Mouse (Mus musculus) testis, postnatal 10 days (tissue): Measurements from ENCODE around the gene Dynlt1b.
"Not testable (repeated sequence)": the region's sequence is repeated elsewhere in the genome, so short reads cannot be mapped to it uniquely, and the experiment has no call there.

Experiments used
- DNase-seq: peaks from one replicate; pipeline ENCODE4 v3.0.0; 2021; ENCODE audit warnings: low spot score

Dynlt1b gene

DNA sequence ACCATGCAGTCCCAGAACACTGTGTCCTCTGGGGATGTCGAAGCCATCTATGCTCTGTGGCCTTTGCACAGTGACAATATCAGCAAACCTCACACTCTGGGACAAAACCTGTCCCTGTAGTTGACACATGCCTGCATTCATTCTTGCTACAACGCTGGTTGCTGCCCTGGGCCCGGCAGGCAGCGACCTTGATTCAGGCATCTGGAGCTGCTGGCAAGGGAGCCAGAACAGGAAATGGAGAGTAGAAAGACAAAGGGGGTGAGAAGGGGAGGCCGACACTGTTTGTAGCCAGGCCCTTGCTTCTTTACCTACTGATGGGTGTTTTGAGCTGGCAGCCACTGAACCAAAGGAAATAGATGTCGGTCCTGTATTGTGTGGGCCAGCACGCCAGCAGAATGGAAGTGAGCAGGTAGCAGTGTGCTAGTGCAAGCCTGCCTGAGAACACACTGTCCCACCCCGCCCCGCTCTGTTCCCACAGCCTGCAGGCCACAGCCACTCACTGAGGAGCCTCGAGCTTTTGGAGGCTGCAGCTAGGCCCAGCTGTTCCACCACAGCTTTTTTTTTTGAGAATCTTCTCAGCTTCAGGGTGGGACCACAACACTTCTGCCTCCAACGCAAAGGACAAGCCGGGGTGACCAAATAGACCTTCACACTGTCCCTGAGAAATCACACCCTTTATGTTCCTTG lies 5.5 kb upstream of the Dynlt1b start:
- DNase-seq: not testable (repeated sequence)

DNA sequence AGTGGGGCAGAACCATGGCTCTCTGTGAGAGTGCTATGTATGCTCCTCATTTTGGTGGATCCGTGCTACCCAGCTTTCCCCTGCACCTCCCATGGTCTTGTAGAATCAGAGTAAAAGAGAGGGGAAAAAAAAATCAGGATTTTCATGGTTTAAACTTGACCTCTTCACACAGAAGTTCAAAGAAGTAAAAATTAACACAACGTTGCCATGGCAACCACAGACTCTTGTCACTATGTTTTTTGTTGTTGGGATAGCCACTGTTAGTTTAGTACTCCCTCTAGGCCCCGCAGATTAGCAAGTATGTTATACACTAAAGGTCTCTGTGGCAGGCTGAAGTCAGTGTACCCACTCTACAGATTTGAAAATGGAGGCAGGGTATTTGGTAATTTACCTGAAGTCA lies 4.6 kb upstream of the Dynlt1b start:
- DNase-seq: not testable (repeated sequence)

DNA sequence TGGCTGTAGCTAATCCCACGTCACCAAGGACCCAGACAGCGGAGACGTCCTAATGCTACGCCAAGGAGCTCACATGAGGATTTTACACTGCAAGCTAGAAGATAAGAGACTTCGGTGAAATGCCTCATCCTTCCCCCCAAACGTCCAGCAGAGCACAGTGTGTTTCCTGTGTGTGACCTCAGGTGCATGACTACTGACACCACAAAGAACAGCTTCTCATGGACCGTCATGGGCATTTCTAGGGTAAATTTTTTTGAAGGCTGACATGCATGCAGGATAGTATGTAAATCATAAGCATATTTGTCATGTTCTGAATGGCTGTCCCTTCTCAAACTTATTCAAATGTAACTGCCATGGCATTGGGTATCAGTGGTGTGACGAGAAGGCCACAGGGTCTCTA lies 3.0 kb upstream of the Dynlt1b start:
- DNase-seq: not testable (repeated sequence)

DNA sequence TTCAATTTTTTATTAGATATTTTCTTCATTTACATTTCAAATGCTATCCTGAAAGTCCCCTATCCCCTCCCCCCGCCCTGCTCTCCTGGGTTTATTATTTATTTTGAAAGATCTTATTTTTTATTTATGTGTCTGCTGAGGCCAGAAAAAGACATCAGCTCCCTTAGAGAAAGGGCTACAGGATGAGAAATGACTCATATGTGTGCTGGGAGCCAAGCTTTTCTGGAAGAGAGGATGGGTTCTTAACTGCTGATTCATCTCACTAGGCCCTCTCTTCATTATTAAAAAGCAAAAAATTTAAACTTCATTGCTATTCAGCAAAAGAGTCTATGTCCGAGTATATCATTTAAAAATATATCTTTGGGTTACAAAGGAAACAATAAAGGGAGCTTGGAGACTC lies 986 bp upstream of the Dynlt1b start:
- not testable (repeated sequence) for DNase-seq

DNA sequence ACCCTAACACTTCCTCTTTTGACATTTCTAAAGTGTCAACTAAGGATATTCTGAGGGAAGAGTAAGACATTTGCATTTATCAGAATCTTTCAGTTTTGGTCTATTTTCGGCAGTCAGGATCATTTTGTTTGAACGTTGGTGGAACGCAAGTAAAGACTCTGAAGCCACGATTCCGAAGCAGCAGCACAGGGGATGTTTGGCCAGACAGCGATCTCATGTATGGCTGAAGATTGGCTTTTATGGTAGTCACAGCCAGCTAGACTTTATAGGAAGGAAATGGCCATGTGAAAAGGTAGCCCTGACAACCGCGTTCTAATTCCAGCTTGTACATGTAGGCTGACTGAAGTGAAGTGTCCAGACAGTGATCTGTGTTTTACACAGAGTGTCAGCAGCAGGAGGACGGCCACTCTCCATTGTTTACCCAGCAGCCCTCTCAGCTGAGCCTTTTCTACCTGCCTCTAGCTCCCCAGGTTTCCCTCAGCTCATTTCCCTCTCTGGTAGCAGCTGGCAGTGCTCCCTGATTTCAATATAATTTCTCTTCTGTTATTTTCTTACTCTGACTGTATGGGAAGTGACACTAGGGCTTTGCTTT lies 594 bp downstream of the Dynlt1b start:
- DNase-seq: not testable (repeated sequence)

DNA sequence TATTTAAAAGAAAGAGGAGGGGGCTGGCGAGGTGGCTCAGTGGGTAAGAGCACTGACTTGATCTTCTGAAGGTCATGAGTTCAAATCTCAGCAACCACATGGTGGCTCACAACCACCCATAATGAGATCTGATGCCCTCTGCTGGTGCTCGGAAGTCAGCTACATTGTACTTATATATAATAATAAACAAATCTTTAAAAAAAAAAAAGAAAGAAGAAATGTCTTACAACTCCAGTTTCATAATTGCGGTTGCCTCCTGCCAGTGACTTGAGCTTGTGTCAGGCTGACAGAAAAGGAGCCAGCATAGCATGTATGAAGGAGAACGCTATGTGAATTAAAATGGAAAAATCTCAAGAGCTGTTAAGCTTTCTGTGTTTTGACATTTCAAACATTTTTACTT lies 2.5 kb downstream of the Dynlt1b start:
- not testable (repeated sequence) for DNase-seq

DNA sequence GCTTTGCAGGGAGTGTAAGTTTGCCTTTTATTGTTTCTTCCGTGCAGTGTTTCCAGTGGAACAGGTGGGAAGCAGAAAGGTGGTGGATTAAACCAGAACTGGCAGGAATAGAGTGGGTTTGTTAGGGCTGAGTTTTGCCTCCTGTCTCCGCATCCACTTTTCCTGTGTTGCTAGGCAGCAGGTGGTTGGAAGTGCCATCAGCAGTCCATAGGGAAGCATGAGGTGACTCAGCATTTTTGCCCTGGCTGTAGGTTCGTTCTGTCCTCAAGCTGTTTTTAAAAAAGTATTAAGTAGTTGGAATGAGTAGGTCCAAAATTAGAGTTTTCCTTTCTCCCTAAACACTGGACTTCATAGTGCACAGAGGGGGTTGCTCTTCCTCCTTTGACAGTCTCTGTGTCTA lies 3.8 kb downstream of the Dynlt1b start:
- not testable (repeated sequence) for DNase-seq

DNA sequence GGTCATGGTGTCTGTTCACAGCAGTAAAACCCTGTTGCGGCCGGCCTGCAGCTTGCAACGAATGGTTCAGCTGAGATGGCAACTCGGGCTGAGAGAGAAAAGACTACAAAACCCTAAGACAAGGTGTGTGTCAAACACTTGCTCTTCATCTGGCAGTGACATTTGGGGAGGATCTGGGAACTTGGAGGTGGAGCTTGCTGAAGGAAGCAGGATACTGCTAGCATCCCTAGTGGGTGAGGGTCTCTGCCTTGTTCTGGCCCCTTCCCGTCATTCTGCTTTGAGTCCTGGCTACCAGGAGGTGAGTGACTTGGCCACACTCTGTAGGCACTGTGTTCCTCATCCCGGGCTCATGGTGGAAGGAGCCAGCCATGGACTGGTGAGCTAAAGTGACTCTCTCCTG lies 8.2 kb downstream of the Dynlt1b start:
- DNase-seq: not testable (repeated sequence)

DNA sequence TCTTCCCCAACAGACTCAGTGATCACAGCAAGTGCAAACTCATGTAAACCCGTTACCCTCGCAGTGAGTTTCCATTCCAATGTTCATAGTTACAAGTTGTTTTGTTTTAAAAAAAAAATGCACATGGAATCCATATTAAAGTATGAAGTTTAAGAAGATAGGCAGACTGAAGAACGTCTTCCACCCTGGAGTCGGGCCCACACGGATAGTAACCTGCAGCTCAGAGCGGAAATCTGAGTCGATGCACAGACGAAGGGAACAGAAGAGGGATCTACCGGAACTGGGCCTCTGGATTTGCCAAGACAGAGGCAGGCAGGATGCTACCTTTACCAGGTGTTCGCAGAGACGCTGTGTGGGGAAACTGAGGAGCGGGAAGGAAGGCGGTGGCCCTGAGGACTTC lies 10.0 kb downstream of the Dynlt1b start:
- not testable (repeated sequence) for DNase-seq

DNA sequence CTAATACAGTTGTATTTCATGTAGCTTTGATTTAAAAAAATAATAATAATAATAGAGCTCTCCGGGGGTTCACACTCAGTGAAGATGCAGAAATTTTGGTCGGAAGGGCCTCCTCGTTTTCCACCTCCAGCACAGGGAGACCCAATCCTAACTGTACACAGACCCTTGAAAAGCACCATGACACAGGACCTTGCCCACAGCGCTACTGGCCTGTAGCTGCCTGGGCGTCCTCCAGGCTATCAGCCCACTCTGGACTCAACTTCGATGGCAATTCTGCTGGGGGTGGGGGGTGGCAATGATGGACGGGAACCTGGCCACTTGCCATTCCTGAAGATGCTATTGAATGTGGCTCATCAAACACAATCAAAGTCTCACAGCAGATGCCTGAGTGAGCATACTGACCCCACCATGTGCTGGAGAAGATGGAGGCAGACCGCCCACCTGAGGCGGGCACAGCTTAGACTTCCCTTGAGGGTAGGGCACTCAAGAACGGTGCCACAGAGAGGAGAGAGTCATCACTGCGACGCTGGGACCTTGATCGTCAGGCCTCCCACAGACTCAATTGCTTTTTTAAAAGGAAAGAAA lies 10.7 kb downstream of the Dynlt1b start:
- DNase-seq: peak; percentile 54

DNA sequence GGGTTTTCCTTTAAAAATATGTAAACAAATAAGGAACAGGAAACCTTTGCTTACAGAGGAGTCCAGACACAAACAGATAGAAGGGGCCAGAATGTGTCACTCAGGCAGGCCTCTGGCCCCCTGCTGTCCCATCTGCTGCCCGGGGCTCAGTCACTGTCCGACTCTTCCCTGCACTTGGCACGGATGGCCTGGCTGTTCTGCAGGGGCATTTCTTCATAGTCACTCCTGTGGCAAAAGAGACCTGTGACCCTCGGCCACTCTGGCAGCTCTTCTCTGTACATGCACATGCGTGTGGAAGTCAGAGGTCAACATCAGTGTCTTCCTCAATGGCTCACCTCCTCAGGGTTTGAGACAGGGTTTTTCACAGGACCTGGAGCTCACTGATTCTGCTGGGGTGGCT lies 11.3 kb downstream of the Dynlt1b start:
- DNase-seq: not testable (repeated sequence)

DNA sequence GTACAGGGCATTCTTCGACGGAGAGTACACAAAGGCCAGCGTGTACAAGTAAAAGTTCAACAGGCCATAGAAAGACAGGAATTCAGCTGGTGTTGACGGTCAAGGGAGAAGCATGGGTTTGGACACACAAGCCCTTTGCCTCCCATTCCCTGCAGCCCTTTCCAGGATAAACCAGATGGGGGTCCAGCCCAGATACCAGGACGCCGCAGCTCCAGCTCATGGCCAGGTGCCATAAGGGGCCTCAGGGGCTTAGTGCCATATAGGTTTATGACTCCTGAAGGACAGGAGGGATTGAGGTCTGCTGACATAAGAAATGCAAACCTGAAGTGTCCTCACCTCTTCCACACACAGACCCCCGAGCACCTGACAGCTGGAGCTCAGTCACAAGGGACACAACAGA lies 12.6 kb downstream of the Dynlt1b start:
- not testable (repeated sequence) for DNase-seq

DNA sequence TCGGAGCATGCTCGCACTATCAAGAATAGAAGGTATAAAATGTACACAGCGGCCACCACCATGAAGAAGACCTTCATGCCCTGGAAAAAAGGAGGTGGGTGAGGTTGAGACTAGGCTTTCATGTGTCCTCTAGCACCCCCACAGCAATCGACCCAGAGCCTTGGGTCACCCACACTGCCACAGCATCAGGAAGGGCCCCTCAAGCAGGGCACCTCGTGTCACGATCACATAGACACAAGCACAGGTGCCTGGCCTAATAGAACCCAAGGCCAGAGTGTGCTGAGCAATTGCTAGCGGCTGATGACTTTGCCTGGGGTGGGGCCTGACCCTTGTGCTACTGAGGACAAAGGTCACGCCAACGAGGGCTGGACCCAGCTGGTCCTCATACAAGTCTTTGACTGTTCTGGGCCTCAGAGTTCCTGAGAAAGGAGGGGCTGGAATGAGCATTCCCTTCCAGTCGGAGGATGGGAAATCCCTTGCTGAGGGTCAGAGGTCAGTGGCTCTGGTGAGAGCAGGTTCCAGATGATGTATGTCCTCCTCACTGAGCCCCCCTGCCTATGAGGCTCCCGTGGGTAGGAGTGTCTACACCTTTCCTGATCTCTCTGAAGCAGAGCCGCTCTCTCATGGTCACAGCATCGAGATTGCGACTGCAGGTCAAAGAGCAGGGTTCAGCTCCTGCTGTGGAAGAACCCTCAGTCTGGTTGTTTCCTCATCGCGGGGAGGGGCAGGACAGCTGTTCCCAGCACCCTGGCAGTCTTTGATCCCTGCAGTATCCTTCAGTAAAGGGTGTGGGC lies 16.1 kb downstream of the Dynlt1b start:
- not testable (repeated sequence) for DNase-seq

DNA sequence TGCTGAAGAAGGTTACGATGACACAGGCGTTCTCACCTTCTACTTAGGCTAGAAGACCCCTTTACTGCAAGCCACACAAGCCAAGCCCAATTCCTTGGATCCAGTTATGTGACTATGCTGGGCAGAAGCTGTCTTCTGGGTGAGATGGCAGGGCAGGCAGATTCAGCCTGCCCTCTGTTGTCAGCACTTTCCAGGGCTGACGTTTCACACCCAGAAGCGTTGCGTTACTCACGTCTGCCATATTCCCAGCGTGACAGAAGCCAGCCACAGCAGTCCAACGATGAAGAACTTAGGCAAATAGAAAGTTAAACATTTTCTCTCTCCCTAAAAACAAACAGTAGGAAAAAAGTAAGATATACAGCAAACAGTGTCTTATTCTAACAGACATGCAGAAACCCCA lies 18.4 kb downstream of the Dynlt1b start:
- not testable (repeated sequence) for DNase-seq

DNA sequence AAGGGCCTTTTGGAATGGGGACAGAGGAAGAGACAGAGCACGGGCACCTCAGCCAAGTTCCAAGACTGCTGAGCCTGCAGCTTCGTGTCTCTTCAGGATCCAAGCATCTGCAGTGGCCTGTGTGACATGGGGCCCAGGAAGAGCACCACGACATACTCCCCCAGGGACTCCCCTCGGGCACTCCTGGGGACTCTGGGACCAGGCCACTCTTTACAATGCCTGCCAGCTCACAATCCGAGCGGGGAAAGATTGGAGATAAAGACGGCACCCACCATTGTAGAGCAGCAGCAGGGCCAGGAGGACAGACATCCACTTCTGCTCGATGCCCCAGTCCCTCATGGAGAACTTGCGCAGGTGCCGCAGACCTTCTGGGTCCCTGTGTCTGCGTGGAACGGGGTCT lies 19.3 kb downstream of the Dynlt1b start:
- not testable (repeated sequence) for DNase-seq

DNA sequence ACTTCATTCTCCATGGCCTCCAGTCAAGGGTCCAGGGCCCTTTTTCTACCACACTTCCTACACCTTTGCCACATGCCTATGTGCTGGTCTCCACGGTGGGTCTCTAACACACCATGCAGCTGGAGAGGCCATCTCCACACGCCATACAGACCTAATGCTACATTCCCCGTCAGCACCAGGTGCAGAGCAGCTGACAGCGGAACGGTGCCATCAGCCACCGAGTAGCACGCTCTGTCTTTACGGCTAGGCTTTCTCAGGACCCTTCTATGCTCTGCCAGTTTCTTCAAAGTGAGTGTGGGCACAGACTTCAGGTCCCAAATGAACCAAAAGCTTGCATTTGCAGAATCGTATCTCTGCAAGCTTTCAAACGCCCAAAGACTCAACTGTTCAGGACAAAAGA lies 21.3 kb downstream of the Dynlt1b start:
- not testable (repeated sequence) for DNase-seq

DNA sequence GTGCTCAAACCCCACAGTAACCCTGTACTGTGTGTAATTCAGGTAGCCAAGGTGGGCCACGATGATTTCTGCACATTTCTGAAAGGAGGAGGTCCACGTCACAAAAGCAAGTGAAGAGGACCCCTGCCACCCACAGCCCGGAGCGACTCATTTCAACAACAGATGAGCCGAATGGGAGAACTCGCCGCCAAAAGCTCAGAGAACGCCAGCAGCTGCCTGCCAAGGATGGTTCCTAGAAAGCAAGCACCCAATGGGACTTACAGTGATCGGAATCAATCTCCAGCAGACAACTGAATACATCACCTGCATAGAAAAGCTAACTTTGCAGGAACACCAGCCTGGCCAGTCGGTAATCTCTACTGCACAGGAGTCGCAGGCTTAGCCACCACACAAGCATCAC lies 22.8 kb downstream of the Dynlt1b start:
- DNase-seq: peak; percentile 51

DNA sequence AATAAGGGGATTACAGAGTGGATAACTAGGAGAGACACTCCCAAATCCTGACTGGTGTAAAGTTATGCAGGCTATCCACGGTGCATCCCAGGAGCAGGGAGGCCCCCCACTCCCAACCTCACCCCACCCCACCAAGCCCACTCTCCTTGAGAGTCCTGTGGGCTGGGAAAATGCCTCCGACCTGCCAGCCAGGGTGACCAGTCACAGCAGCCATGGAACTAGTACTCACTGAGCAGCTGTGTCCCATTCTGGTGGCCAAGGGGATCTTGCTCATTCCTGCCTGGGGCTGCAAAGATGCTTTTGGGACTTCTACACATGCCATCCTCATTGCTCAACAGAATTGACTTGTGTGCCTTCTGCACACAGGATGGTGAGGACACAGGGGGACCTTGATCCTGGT lies 24.8 kb downstream of the Dynlt1b start:
- not testable (repeated sequence) for DNase-seq

DNA sequence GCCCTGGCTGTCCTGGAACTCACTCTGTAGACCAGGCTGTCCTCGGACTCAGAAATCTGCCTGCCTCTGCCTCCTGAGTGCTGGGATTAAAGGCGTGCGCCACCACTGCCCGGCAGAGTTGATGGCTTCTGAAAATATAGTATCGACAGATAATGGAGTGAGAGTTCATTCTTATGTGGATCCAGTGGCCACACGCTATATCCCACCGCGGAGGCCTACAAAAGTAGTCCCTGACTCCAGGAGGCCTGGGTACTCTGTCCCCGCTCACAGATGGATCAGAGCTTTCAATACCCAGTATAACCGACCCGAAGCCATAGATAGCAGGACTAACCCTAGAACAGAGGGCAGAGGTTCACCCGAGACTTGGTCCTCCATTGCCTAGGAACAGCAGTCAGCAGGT lies 26.0 kb downstream of the Dynlt1b start:
- DNase-seq: not testable (repeated sequence)

DNA sequence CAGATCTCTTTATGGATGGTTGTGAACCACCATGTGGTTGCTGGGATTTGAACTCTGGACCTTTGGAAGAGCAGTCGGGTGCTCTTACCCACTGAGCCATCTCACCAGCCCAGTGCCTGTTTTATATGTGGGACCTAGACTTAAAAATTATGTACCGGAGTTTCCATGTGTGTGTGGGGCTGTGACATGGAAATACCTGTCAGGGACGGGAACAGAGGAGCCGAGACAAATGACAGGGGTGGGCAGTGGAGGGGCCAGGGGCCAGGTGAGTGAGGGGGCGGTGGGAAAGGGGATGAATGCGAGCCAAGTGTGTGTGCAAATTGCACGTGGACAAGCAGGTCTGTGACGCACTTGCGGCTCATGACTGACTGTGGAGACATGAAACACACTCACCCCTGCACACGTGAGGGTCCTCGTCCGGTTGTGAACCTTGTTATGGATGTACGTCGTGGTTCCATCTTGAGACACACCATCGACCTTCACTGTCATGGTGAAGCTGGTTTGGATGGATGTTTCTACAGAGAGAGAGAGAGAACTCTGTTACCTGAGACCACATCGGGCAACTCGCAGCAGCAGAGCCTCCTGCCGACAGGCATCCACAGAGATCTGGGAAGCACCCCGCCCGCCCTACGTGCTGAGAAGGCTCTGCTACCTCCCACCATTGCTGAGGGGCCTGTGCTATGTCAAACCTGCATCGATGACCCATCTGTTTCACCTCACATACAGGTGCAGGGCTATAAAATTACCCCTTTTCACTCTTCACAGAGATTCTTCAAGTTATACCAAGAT lies 26.9 kb downstream of the Dynlt1b start:
- DNase-seq: not testable (repeated sequence)

DNA sequence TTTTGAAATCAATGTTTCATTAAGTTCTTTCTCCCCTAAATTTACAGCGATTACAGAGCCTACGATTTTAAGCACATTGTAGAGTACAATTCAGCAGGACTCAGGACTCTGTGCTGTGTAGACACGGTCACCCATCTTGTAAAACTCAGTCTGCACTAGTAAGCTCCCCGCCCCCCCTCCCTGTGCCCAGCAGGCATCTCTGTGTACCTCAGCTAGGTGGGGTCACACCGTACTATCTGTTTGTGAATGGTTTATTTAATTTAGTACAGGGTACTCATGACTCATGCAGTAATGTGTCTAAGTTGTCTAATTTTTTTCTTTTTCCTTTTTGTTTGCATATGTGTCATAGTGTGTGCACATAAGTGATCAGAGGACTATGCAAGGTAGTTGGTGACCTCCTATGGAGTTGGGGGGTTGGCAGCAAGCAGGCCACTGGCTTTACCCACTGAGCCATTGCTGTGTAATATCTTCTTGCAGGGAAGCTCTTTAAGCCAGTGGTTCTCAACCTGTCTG lies 31.2 kb downstream of the Dynlt1b start:
- not testable (repeated sequence) for DNase-seq

DNA sequence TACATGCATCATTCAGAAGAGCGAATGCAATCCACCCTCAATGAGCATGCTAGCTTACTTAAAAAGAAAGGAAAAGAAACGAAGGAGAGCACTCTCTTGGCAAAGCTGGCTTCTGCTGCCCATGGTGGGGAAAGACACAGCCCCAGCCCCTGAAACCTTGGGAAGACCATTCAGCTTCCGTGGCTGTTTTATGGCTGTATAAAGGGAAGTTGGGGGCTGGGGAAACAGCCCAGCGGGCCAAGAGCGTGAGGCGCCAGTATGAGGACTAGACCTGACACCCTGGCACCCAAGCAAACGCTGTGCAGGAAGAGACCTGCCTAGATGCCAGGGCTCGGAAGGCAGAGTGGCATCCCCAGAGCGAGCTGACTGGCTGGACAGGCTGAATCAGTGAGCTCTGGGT lies 35.8 kb downstream of the Dynlt1b start:
- DNase-seq: not testable (repeated sequence)
